Mouse (Mus musculus): Measurements from ENCODE around the gene Drg1. TPM values are rescaled to one million over a fixed set of nuclear protein-coding genes. Genes with fewer than 3 reads are reported as not detected.
"Not testable (repeated sequence)": the region's sequence is repeated elsewhere in the genome, so short reads cannot be mapped to it uniquely, and the experiment has no call there.

Drg1 gene
- polyA plus RNA-seq, 1 experiment from 2014 or later = 142 TPM

DNA sequence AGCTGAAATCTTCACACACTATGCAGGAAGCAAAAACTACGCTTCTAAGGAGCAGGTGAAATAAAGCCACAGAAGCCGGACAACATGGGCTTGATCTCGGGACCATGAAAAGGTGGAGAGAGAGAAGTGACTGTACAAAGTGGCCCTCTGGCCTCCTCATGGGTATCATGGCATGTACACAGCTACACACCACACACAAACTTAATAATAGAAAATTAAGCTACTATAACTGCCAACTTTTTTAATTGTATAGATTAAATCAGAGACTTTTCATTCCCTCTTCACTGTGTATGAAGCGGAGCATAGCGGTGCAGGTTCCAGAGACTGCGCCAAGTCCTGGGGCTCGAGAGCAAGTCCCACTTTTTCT, 86.5 kb downstream of the Drg1 start:
- H3K36me3 ChIP-seq; H3K9ac ChIP-seq; H3K9me3 ChIP-seq (replicated peaks); ATAC-seq (replicated peaks; ENCODE audit: insufficient number of reproducible peaks, insufficient read depth, low FRiP score, low read depth); H3K4me2 ChIP-seq; H3K4me1 ChIP-seq (replicated peaks); H3K27ac ChIP-seq; H3K27me3 ChIP-seq; H3K4me3 ChIP-seq: not testable (repeated sequence)
- 83% methylated on average over 7 of the region's 7 CpGs for WGBS

DNA sequence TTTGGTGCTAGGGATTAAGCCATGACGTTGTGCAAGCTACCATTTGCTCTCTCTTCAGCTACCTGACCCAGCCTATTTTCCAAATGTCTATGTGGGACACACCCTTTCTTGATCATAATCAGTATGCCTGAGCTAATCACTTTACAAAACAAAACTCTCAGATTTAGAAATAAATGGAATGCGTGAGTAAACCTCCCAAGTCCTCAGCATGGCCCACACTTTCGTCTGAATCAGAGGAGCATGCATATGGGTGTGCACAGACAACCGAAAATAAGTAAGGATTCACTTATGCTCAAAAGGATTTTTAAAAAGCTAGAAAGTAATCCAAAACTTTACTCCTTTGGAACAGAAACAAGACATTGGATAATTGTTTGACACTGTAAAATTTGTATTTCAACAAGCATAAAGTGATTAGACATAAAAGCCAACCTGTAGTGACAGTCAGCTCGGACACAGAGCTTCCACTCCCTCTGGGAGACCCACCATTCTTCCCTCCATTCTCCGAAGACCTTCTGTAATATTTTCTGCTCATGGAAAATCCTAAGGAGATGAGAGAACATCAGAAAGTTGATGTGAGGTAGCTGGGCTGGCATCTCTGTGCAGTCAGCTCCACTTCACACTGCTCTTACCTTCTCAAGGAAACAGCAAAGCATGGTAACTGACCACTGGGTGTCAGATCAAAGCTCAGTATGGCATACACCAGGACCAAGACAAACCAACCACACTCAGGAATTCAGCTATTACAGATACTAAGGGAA, 87.1 kb downstream of the Drg1 start:
- not testable (repeated sequence) for H3K9me3 ChIP-seq (replicated peaks); H3K4me3 ChIP-seq; H3K27ac ChIP-seq; H3K4me2 ChIP-seq; H3K4me1 ChIP-seq (replicated peaks); H3K9ac ChIP-seq; H3K27me3 ChIP-seq; H3K36me3 ChIP-seq; ATAC-seq (replicated peaks; ENCODE audit: insufficient number of reproducible peaks, insufficient read depth, low FRiP score, low read depth)
- WGBS = 78% methylated on average over 6 of the region's 6 CpGs

- H3K9ac ChIP-seq; H3K4me3 ChIP-seq; H3K4me2 ChIP-seq; H3K27ac ChIP-seq; H3K4me1 ChIP-seq (replicated peaks); H3K36me3 ChIP-seq; H3K27me3 ChIP-seq: not testable (repeated sequence)
- peaks cover 13% of the 10 kb centered on the region; the same call in 1 of the 2 replicates for H3K9me3 ChIP-seq (replicated peaks)
- WGBS = 75% methylated on average over 11 of the region's 11 CpGs
- peak; percentile 54 for ATAC-seq (replicated peaks; ENCODE audit: insufficient number of reproducible peaks, insufficient read depth, low FRiP score, low read depth)
Observed at GRCm38 (mm10) chr11:3173425-3174318, 92.5 kb downstream of the Drg1 start.

DNA sequence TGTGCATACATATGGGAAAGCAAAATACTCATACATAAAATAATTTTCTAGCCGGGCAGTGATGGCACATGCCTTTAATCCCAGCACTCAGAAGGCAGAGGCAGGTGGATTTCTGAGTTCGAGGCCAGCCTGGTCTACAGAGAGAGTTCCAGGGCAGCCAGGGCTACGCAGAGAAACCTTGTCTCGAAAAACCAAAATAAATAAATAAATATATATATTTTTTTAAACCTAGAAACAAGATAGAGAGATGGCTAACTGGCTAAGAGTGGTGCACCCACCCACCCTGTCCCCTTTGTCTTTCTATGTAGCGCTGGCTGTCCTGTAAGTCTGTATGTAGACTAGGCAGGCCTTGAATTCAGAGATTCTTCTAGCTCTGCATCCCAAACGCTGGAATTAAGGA, 93.7 kb downstream of the Drg1 start:
- H3K9me3 ChIP-seq (replicated peaks) = peaks cover 16% of the 10 kb centered on the region; the same call in 1 of the 2 replicates
- 62% methylated on average over 5 of the region's 6 CpGs for WGBS
- H3K27ac ChIP-seq; H3K9ac ChIP-seq; H3K4me1 ChIP-seq (replicated peaks); H3K4me3 ChIP-seq; H3K4me2 ChIP-seq; ATAC-seq (replicated peaks; ENCODE audit: insufficient number of reproducible peaks, insufficient read depth, low FRiP score, low read depth); H3K36me3 ChIP-seq; H3K27me3 ChIP-seq: not testable (repeated sequence)

DNA sequence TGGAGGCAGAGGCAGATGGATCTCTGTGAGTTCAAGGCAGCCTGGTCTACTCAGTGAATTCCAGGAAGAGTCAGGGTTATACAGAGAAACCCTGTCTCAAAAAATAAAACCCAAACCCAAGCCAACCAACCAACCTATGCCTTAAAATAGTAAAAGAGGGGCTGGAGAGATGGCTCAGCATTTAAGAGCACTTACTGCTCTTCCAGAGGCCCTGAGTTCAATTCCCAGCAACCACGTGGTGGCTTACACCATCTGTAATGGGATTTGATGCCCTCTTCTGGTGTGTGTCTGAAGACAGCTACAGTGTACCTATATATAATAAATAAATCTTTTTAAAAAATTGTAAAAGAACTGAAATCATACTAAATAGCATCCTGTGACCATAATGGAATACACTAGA, 94.3 kb downstream of the Drg1 start:
- 56% methylated on average over 1 of the region's 1 CpGs for WGBS
- H3K4me1 ChIP-seq (replicated peaks); H3K9ac ChIP-seq; ATAC-seq (replicated peaks; ENCODE audit: insufficient number of reproducible peaks, insufficient read depth, low FRiP score, low read depth); H3K4me3 ChIP-seq; H3K27me3 ChIP-seq; H3K36me3 ChIP-seq; H3K27ac ChIP-seq; H3K4me2 ChIP-seq: not testable (repeated sequence)
- H3K9me3 ChIP-seq (replicated peaks) = peaks cover 16% of the 10 kb centered on the region; the same call in 1 of the 2 replicates

DNA sequence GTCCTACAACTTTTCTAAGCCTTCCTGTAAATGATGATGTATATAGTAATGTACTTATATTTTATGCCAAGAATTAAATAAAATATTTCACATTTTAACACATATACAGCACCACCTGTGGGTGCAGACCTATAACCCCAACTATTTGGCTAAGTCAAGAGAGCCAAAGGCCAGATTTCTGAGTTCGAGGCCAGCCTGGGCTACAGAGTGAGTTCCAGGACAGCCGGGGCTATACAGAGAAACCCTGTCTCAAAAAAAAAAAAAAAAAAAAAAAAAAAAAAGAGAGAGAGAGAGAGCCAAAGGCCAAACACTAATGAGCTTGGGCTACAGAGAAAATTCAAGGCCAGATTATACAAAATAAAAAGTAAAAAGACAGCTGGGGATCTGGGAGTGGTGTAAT, 97.2 kb downstream of the Drg1 start:
- H3K27me3 ChIP-seq; H3K27ac ChIP-seq; H3K4me1 ChIP-seq (replicated peaks); H3K4me2 ChIP-seq; H3K9ac ChIP-seq; H3K36me3 ChIP-seq; H3K4me3 ChIP-seq: not testable (repeated sequence)
- WGBS = 61% methylated on average over 2 of the region's 2 CpGs
- H3K9me3 ChIP-seq (replicated peaks) = peaks cover 19% of the 10 kb centered on the region
- peak; percentile 5; the same call in 1 of the 2 replicates for ATAC-seq (replicated peaks; ENCODE audit: insufficient number of reproducible peaks, insufficient read depth, low FRiP score, low read depth)

DNA sequence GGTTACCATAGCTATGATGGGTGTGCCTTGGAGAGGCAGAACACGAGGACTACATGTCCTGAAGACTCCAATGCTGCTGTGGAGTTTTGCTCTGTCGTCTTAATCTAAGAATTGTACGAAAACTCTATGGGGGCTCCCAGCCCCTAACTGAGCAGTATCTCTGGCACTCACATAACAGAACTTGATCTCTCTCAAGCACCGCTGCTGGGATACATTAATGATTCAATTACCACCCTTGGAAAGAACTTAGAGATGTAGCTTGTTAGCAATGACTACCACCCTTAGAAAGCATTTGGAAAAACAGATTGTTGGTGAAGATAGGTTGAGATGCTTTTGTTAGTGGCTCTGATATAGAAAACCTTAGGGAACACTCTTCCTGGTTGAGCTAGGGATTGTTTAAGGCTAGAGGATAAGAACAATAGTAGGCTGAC, 98.6 kb downstream of the Drg1 start:
- not testable (repeated sequence) for ATAC-seq (replicated peaks; ENCODE audit: insufficient number of reproducible peaks, insufficient read depth, low FRiP score, low read depth); H3K4me1 ChIP-seq (replicated peaks); H3K4me3 ChIP-seq; H3K27me3 ChIP-seq; H3K36me3 ChIP-seq; H3K9ac ChIP-seq; H3K4me2 ChIP-seq; H3K27ac ChIP-seq
- WGBS = 65% methylated on average over 4 of the region's 4 CpGs
- H3K9me3 ChIP-seq (replicated peaks) = peaks cover 13% of the 10 kb centered on the region

DNA sequence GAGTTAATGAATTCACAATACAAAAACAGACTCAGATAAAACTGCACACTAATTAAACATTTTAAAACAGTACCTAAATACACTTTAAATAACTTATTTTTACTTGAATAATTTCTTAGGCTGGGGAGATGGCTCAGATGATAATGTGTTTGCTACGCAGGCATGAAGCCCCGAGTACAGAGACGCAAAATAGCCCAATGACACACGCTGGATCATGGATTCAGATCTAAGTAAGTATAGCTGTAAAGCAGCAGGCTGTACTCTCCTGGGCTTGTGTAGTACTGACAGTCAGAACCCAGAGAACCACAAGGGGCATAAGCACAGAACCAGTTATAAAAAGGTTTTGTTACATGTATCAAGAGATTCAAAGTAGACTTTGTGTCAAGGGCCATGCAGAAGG, 99.1 kb downstream of the Drg1 start:
- H3K27ac ChIP-seq; H3K9ac ChIP-seq; H3K4me1 ChIP-seq (replicated peaks); H3K4me3 ChIP-seq; ATAC-seq (replicated peaks; ENCODE audit: insufficient number of reproducible peaks, insufficient read depth, low FRiP score, low read depth); H3K27me3 ChIP-seq; H3K4me2 ChIP-seq; H3K36me3 ChIP-seq: not testable (repeated sequence)
- H3K9me3 ChIP-seq (replicated peaks) = peaks cover 18% of the 10 kb centered on the region
- 89% methylated on average over 4 of the region's 4 CpGs for WGBS

DNA sequence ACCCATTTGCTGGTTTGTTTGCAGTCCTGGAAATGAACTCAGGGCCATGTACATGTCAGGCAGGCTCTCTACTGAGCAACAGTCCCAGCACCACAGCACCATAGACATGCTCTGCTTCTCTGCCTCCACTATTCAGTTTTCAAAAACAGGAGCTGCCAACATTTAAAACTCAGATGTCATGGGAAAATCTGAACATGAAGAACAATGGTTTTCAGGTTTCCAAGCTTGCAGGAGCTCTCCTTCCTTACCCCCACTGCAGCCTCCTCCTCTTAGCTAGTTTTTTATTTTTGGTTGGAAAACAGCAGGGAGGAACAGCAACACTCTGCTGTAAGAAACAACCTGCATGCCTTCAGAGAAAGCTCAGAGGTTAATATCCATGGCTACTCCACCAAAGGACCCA, 99.9 kb downstream of the Drg1 start:
- H3K9ac ChIP-seq; ATAC-seq (replicated peaks; ENCODE audit: insufficient number of reproducible peaks, insufficient read depth, low FRiP score, low read depth); H3K36me3 ChIP-seq; H3K4me1 ChIP-seq (replicated peaks); H3K4me3 ChIP-seq; H3K27ac ChIP-seq; H3K27me3 ChIP-seq; H3K4me2 ChIP-seq: not testable (repeated sequence)
- H3K9me3 ChIP-seq (replicated peaks) = peaks cover 13% of the 10 kb centered on the region

GRCm38 (mm10) chr11:3165210-3165782, 100.9 kb downstream of the Drg1 start:
- not testable (repeated sequence) for H3K4me3 ChIP-seq; H3K9ac ChIP-seq; H3K4me2 ChIP-seq; H3K27me3 ChIP-seq; H3K27ac ChIP-seq; H3K36me3 ChIP-seq; H3K4me1 ChIP-seq (replicated peaks)
- WGBS = 63% methylated on average over 3 of the region's 5 CpGs
- peak; percentile 27 for ATAC-seq (replicated peaks; ENCODE audit: insufficient number of reproducible peaks, insufficient read depth, low FRiP score, low read depth)
- H3K9me3 ChIP-seq (replicated peaks) = peaks cover 14% of the 10 kb centered on the region

- not testable (repeated sequence) for H3K36me3 ChIP-seq; H3K4me3 ChIP-seq; H3K27me3 ChIP-seq; H3K9ac ChIP-seq; H3K4me2 ChIP-seq; H3K27ac ChIP-seq; ATAC-seq (replicated peaks; ENCODE audit: insufficient number of reproducible peaks, insufficient read depth, low FRiP score, low read depth); H3K4me1 ChIP-seq (replicated peaks)
- 39% methylated on average over 3 of the region's 3 CpGs for WGBS
- H3K9me3 ChIP-seq (replicated peaks) = peaks cover 14% of the 10 kb centered on the region
Observed at GRCm38 (mm10) chr11:3163661-3164060, 102.6 kb downstream of the Drg1 start.

Measured in heart, embryonic 15.5 days (tissue).